Mouse (Mus musculus) heart, postnatal 36 days (tissue): Measurements from ENCODE around the gene Tap2. TPM values are rescaled to one million over a fixed set of nuclear protein-coding genes. Genes with fewer than 3 reads are reported as not detected.

Experiments
- DNase-seq, 2 experiments: peaks; one replicate each; pipeline ENCODE4 v3.0.0; 2021 to 2022
- intact Hi-C: fragments of 180-260 bp; cut with DNase I; formaldehyde crosslinking; loops from one replicate; pipeline ENCODE4 v1.15.1; 2025
- total RNA-seq, 2 experiments: library from RNA; stranded (reverse); gene quantifications; 2 replicates each; pipeline ENCODE4 v1.2.3; 2021

Gene Tap2
- total RNA-seq, 2 experiments from 2014 or later, result 23.6 to 24.6 TPM

DNA sequence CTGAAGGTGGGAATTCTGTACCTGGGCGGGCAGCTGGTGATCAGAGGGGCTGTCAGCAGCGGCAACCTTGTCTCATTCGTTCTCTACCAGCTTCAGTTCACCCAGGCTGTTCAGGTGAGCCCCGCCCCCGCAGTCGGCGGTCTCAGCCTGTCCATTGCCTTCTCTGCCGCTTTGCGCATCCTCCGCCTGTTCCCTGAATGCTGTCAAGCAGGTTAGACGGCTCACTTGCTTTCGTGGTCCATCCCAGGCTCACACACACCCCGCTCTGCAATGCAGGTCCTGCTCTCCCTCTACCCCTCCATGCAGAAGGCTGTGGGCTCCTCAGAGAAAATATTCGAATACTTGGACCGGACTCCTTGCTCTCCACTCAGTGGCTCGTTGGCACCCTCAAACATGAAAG lies 10.5 kb upstream of the Tap2 start:
- no peak for DNase-seq
- intact Hi-C loops, result no loop called here

DNA sequence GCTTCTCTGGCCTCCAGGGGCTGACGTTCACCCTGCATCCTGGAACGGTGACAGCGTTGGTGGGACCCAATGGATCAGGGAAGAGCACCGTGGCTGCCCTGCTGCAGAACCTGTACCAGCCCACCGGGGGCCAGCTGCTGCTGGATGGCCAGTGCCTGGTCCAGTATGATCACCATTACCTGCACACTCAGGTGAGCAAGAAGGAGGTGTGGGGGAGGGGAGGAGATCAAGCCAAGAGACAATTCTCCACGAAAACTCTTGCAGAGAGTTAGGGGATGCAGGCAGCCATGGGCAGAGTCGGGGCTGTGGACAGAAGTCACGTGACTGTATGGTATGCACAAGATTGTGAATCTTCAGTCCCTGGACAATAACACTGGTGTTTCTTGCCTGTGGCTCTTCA lies 9.9 kb upstream of the Tap2 start:
- intact Hi-C loops, result no loop called here
- no peak for DNase-seq

DNA sequence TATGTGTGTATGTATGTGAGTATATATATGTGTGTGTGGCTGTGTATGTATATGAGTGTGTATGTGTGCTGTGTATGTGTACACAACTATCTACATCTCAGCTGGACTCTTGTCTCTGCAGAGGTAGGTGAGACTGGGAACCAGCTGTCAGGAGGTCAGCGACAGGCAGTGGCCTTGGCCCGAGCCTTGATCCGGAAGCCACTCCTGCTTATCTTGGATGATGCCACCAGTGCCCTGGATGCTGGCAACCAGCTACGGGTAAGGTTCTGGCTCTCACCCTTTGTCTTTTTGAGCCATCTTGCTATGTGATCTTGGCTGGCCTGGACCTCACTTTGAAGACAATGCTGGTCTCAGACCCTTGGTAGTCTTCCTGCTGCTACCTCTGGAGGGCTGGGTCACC lies 8.6 kb upstream of the Tap2 start:
- no peak for DNase-seq
- intact Hi-C loops, result no loop called here

DNA sequence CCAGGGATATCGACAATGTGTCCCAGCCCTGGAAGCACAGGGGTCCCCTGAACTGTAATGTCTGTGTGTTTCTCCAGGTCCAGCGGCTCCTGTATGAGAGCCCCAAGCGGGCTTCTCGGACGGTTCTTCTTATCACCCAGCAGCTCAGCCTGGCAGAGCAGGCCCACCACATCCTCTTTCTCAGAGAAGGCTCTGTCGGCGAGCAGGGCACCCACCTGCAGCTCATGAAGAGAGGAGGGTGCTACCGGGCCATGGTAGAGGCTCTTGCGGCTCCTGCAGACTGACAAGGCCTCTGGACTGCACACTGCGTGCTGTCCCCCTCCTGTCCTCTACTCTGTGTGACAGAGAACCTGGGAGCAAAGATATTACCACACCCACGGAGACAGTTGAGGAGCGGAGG lies 6.8 kb upstream of the Tap2 start:
- intact Hi-C loops, result no loop called here
- DNase-seq, result no peak

DNA sequence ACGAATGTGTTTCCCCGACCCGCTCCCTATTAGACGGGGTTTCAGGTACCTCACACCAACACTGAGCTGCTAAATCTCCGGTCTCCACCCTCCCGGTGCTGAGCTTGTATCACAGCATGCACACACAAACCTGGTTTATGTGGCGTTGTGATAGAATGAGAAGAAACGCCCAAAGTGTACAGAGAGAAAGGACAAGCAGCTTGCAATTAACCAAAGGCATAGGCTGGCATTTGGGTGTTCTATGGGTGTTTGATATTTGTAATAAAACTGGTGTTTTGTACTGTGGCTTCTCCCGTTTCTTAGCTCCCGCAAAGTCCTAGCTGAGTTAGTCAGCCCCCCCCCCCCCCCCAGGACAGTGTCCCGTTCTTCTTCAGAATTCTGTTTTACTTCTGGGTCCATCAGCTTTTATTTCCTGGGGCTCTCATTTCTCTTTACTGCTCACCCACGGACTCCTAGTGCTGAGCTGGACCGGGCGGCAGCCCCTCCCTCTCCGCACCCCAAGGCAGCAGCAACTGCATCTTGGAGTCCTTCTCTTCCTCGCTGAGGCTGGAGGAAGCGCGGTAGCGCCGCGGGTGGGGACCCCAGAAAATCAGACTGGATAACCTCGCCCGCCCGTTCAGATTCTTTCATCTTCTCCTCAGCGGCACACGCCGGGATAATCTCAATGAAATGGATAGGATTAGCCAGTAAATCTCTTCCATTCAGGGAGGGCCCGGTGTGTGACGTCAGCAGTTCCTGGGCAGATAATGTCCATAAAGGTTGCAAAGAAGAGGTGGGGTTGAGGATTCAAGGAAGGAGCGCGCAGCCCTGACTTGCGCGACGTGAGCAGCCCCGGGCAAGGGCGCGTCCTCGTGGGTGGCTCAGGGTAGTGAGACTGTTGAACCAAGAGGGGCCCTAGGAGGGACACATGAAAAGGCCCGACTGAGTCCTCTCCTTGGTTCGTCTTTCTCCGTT lies 6.1 kb upstream of the Tap2 start, which contains the start of gene Psmb8:
Gene Psmb8, plus strand, starts transcription at position 781 of the 954 bp plus-strand sequence.
- intact Hi-C loops, result no loop called here
- DNase-seq, result peak; percentile 89 to 91

DNA sequence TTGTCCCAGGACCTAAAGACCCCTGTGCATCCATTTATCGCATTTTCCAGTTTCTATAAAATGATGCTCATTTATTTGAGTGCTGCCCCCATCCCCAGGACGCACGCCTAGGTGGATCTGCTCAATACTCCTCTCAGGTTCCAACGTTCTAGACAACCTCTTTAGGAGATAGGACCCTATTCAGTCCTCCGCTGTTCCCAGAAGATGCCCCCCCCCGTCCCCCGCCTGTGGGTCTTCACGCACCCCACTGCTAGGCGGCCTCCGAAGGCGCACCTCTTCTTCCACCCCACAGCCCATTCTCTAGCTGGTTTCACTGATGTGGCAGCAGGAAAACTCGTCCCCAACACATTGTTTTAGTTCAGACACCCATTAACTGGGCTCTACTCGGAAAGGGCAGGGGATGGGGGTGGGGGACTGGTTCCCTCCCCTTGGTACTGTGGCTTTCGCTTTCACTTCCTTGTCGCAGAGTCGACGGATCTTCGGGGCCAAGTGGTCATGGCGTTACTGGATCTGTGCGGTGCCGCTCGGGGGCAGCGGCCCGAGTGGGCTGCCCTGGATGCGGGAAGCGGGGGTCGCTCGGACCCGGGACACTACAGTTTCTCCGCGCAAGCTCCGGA lies 5.3 kb upstream of the Tap2 start:
- DNase-seq, result peak; percentile 67 to 73
- intact Hi-C loops, result loop anchor here (1.0 kb wide), 1 partner anchor 11 kb away; the partner anchor contains the start of genes Psmb9 and Tap1

DNA sequence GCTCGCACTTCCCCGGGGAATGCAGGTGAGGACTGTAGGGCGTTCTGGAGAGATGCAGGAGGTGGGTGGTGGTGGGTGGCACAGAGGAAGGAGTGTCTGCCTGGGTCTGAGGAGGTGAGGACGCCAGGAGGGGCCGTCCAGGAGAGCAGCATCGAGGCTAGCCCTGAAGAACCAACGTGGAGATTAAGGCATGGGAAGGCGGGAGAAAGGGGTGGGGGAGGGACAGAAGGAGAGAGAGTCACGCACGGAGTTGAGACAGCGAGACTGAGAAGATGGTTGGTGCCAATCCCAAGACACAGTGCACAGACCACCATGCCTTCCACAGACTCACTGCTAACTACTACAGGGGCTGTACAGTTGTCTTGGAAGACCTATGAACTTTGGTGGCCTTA lies 4.8 kb upstream of the Tap2 start:
- intact Hi-C loops, result loop anchor here (1.0 kb wide), 1 partner anchor 11 kb away; the partner anchor contains the start of genes Psmb9 and Tap1
- no peak for DNase-seq

DNA sequence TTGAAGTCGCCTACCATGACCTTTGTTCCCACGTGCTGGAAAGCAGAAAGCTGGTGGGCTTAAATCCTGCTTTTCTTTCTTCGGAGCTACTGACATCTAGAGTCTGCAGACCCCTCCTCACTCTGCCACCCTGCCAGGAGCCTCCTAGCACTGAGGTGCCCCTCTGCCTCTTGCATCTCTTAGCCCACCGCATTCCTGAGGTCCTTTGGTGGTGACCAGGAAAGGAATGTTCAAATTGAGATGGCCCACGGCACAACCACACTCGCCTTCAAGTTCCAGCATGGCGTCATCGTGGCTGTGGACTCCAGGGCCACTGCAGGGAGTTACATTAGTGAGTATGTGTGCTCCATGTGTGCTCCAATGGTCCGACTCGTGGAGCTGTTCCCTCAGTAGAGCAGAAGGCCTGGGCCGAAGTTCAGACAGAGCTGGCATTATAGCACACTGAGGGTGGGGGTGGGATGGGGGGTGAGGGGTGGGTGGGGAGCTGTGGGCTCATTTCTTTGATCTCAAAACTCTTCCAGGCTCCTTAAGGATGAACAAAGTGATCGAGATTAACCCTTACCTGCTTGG lies 4.2 kb upstream of the Tap2 start:
- intact Hi-C loops, result no loop called here
- DNase-seq, result no peak

DNA sequence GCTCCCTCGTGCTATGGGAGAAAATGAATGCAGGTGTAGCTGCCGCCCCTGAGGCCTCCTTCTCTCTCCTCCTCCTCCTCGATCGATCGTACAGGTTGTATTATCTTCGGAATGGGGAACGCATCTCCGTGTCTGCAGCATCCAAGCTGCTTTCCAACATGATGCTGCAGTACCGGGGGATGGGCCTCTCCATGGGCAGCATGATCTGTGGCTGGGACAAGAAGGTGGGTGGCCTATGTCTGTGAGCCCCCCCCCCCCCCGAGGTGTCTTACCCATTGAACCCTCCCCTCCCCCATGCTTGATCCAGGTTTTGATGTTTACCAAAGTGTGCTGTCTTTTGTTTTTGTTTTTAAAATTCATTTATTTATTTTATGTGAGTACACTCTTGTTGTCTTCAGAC lies 3.3 kb upstream of the Tap2 start:
- DNase-seq, result no peak
- intact Hi-C loops, result no loop called here

DNA sequence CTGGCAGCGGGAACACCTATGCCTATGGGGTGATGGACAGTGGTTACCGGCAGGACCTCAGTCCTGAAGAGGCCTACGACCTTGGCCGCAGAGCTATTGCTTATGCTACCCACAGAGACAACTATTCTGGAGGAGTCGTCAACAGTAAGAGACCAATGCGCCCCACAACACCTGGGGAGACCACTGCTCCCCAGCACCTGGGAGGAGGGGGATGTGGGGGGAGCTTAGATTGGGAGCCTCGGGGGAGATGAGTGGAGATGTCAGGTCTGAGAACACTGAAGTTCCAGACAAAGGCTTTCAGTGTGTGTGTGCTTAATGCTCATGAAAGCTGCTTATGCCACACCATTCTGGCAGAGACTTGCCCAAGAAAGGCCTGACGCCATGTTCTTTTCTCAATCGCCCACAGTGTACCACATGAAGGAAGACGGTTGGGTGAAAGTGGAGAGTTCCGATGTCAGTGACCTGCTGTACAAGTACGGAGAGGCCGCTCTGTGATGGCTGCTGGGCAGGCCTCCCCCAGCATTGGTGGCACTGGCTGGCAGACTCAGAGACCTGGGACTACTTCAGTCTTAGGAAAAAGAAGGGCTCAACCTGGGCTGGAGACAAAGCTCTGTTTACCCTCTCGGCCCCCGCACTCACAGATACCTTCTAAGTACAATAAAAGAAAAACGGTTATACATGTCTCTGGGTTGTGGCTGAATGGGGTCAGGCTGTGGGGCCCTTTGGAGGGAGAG lies 2.4 kb upstream of the Tap2 start:
- no peak for DNase-seq
- intact Hi-C loops, result no loop called here

DNA sequence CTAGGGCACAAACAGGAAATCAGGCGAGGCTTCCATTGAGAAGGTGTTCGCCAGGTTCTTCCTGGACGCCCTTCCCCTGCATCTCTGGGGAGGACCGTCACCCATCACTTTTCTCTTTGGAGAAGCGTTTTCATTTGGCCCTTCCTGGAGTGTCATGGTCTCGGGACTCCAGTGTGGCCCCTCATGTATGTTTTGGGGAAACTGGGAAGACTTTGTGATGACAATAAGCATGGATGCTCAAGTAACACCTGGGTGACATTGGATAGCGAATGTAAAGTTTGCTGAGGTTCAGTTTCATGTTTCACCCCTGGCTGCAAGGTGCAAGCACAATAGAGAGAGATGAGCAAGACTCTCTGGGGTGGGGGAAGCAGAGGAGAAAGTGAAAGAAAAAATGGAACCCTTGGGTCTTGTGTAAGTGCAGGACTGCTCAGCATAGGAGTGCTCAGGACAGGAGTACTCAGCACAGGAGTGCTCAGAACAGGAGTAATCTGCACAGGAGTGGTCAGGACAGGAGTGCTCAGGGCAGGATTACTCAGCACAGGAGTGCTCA lies 1.7 kb upstream of the Tap2 start:
- intact Hi-C loops, result no loop called here
- no peak for DNase-seq

DNA sequence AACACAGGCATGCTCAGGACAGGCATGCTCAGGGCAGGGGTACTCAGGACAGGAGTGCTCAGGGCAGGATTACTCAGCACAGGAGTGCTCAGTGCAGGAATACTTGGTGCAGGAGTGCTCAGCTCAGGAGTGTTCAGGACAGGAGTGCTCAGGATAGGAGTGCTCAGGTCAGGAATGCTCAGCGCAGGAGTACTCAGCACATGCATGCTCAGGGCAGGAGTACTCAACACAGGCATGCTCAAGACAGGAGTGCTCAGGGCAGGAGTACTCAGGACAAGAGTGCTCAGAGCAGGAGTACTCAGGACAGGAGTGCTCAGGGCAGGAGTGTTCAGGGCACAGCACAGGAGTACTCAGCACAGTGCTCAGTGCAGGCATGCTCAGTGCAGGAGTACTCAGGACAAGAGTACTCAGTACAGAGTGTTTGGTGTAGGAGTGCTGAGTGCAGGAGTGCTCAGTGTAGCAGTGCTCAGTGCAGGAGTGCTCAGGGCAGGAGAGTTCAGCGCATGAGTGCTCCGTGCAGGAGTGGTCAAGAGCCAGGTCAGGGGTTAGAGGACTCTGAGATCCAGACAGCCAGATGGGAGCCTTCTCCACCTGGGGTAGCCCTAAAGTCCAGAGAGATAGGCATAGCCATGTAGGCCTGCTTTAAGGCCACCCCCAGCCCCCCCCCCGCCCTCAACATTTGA lies 426 bp upstream of the Tap2 start:
- DNase-seq, result no peak
- intact Hi-C loops, result no loop called here

DNA sequence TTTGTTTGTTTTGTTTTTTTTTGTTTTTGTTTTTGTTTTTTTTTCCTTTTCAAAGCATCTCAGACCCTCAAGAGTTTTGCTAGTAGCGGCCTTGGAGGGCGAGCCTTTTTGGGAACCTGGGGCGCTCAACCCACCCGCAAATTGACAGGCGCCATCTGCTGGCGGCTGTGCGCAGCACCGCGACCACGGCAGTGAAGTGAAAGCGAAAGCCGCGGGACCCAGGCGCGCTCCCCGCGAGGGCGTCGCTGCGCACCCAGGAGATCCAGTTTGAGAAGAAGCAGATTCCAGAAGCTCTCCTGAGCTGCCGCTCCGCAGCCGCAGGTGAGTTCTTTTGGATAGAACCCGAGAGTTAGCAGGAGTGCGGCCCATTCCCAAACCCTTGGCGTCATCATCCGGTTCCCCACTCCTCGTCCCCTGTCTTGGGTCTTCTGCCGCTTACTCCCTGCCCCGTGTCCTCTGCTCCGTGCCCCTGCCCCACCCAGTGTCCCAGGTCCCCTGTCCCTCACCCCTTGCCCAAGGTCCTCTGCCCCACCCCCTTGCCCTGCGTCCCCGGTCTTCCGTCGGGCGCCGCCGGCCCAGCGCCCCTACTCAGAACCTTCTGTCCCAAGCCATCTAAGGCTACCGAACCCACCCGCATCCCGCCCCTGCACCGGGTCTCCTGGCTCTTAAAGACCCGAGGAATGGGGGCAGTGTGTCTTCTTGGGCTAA lies 1.1 kb downstream of the Tap2 start:
- DNase-seq, result peak; percentile 96
- intact Hi-C loops, result loop anchor here (1.0 to 2.0 kb wide), 3 partner anchors 18 to 34 kb away; partner anchors contain the start of genes Psmb9 and Tap1

DNA sequence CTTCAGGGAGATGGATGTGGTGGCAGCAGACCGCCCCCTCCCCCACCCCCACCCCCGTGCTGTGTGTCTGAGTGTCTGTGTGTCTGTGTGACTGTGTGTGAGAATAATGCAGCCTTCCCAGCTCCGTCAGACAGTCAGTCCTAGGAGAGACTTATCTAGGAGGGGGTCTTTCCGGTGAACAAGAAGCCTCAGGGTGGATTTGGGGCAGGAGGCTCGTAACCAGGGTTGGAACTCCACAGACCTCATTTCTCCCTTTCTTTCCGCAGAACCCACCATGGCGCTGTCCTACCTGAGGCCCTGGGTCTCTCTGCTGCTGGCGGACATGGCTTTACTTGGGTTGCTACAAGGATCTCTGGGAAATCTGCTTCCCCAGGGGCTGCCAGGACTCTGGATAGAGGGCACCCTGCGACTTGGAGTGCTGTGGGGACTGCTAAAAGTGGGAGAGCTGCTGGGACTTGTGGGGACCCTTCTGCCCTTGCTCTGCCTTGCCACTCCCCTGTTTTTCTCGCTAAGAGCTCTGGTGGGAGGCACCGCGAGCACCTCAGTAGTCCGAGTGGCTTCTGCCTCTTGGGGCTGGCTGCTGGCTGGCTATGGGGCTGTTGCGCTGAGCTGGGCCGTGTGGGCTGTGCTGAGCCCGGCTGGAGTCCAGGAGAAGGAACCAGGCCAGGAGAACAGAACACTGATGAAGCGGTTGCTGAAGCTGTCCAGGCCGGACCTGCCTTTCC lies 1.9 kb downstream of the Tap2 start:
- intact Hi-C loops, result loop anchor here (2.0 kb wide), 1 partner anchor 18 kb away; the partner anchor contains the start of genes Psmb9 and Tap1
- DNase-seq, result peak; percentile 63 to 74

DNA sequence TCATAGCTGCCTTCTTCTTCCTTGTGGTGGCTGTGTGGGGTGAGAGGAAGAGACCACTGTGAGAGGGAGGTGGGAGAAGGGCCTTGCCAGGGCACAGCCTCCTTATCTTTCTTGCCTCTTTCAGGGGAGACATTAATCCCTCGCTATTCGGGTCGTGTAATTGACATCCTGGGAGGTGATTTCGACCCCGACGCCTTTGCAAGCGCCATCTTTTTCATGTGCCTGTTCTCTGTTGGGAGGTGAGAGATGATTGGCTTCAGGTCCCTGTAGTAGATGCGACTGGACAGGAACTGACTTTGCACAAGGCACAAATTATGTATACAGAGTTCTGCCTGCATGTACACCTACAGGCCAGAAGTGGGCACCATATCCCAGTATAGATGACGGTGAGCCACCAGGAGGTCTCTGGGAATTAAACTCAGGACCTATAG lies 2.4 kb downstream of the Tap2 start:
- intact Hi-C loops, result loop anchor here (2.0 kb wide), 2 partner anchors 19 to 35 kb away; partner anchors contain the start of genes Psmb9 and Tap1
- DNase-seq, result peak in 1 of 2 experiments; percentile 37

DNA sequence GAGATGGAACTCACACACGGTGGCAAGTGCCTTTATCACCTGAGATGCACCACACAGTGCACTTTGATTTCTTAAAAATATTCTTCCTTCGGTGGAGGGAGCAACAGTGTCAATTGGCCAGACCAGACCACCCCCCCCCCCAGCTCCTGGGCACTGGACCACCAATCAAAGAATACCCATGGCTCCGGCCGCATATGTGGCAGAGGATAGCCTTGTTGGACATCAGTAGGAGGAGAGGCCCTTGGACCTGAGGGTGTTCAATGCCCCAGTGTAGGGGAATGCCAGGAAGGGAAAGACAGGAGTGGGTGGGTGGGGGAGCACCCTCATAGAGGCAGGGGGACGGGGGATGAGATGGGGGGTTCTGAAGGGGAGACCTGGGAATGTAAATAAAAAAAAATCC lies 3.4 kb downstream of the Tap2 start:
- intact Hi-C loops, result loop anchor here (2.0 kb wide), 1 partner anchor 34 kb away; no protein-coding TSS in a partner anchor
- no peak for DNase-seq

DNA sequence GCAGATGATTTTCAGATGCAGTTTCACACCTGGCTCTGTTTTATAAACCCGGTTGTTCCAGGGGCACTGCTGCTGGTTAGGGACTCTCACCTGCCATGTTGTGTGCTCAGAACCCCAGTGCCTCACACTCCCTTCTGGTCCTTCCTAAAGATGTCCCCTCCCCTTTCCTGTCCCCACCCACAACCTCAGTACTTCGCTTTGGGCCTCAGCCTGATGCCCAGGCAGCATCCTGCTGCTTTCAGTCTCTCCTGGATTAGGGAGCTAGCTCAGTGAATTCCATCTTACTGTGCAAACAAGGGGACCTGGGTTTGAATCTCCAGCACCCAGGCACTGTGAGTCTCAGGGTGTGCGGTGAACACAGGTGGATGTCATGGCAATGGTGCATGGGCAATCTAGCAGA lies 4.1 kb downstream of the Tap2 start:
- no peak for DNase-seq
- intact Hi-C loops, result loop anchor here (2.0 kb wide), 1 partner anchor 33 kb away; no protein-coding TSS in a partner anchor

DNA sequence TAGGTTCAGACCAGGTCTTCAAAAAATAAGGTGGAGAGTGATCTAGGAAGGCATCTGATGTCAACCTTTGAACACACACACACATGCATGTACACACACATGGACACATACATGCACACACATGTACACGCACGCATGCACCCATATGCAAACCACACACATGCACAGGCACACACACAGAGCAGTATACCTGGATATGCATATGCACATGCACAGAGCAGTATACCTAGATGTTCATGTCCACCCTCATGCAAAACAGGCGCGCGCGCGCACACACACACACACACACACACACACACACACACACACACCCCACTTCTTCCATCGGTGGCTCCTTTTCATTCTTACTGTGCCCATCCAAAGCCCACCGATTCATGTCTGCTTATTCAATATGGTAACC lies 4.5 kb downstream of the Tap2 start:
- intact Hi-C loops, result loop anchor here (2.0 kb wide), 1 partner anchor 33 kb away; no protein-coding TSS in a partner anchor
- DNase-seq, result no peak
